Comparison of ENCODE assay signal across 9 mouse cellular contexts in genomic region chr13:101161768-101162167, GRCm38 (mm10).
A peak's percentile ranks its signal among the peaks of the same experiment; 100 is the strongest.
DNase-seq lines count a peak whose midpoint lies in the region; ATAC-seq and TF ChIP-seq lines count a peak whose summit lies in the region.
"Had no signal": no experiment of that assay in that cellular context is flagged by ENCODE, and none has a peak within 500 bp of the region (broad histone marks: within the 10 kb centered on the region; RNA-seq: fewer than 3 reads in every experiment).

No protein-coding gene starts in this region.

- no peaks in the 10 kb centered on the region for H3K36me3 ChIP-seq in liver, adult 2 months (ENCODE audit: control insufficient read depth, insufficient read depth, low read length)
- no peaks in the 10 kb centered on the region for H3K36me3 ChIP-seq in forebrain, embryonic 14.5 days (ENCODE audit: control insufficient read depth, insufficient read depth, low read length)
- H3K36me3 ChIP-seq: forebrain, embryonic 12.5 days had no signal

- no peak overlapping the region for H3K9ac ChIP-seq in liver, adult 2 months (ENCODE audit: low read depth, low read length)
- H3K9ac ChIP-seq in forebrain, embryonic 14.5 days (ENCODE audit: low read length): no peak overlapping the region
- H3K9ac ChIP-seq: forebrain, embryonic 12.5 days had no signal

- no peak overlapping the region for H3K4me2 ChIP-seq in forebrain, embryonic 14.5 days (ENCODE audit: low read length)
- H3K4me2 ChIP-seq: forebrain, embryonic 12.5 days had no signal

- ATAC-seq in forebrain, embryonic 14.5 days: no peak

- H3K27ac ChIP-seq in gastrocnemius, adult 2 months: no peak overlapping the region
- H3K27ac ChIP-seq in liver, adult 2 months (replicated peaks; ENCODE audit: insufficient read depth, low read depth, low read length): no peak overlapping the region
- no peak overlapping the region for H3K27ac ChIP-seq in forebrain, embryonic 14.5 days (ENCODE audit: low read depth, low read length)
- H3K27ac ChIP-seq: forebrain, embryonic 12.5 days had no signal

- WGBS in liver, adult 2 months: 73% methylated on average over 2 of the region's 2 CpGs
- 59% methylated on average over 2 of the region's 2 CpGs for WGBS in forebrain, embryonic 14.5 days

- H3K79me2 ChIP-seq in liver, adult 2 months (ENCODE audit: control insufficient read depth, insufficient read depth, low read length): no peaks in the 10 kb centered on the region

- H3K9me3 ChIP-seq in forebrain, embryonic 14.5 days (replicated peaks; ENCODE audit: control insufficient read depth, low read length): no peaks in the 10 kb centered on the region
- H3K9me3 ChIP-seq: forebrain, embryonic 12.5 days had no signal

- TF ChIP-seq POLR2A in liver, adult 2 months (IDR thresholded peaks at IDR 0.05; ENCODE audit: extremely low read depth, insufficient read depth, low read length): no peak

- peak; percentile 27; the same call in 1 of the 2 replicates for TF ChIP-seq CTCF in gastrocnemius, adult 2 months (IDR thresholded peaks at IDR 0.05)
- no peak for TF ChIP-seq CTCF in liver, adult 2 months (IDR thresholded peaks at IDR 0.05; ENCODE audit: low read depth, low read length)

- no peaks in the 10 kb centered on the region for H3K4me1 ChIP-seq in liver, adult 2 months (ENCODE audit: control insufficient read depth, insufficient read depth, low read length)
- H3K4me1 ChIP-seq in forebrain, embryonic 14.5 days (ENCODE audit: control insufficient read depth, insufficient read depth, low read length): no peaks in the 10 kb centered on the region
- H3K4me1 ChIP-seq: forebrain, embryonic 12.5 days had no signal

- H3K4me3 ChIP-seq in gastrocnemius, adult 2 months: no peak overlapping the region
- H3K4me3 ChIP-seq in liver, adult 2 months (ENCODE audit: insufficient read depth, low read depth, low read length): no peak overlapping the region
- no peak overlapping the region for H3K4me3 ChIP-seq in forebrain, embryonic 14.5 days (ENCODE audit: low read depth, low read length)
- H3K4me3 ChIP-seq: forebrain, embryonic 12.5 days had no signal

- intact Hi-C loops in gastrocnemius, adult 2 months (cut with DNase I): no loop called here
- intact Hi-C loops in gastrocnemius, postnatal 14 days (cut with DNase I; ENCODE audit: low total_unique reads): no loop called here

- DNase-seq in gastrocnemius, adult 2 months: no peak
- DNase-seq in gastrocnemius, postnatal 14 days: no peak
- DNase-seq in liver, adult 2 months (ENCODE audit: extremely low read depth, low read depth, low spot score): peak; percentile 14
- DNase-seq in liver (no peak), NIH3T3 (ENCODE audit: low read depth) (peak; percentile 24)
- peak; percentile 11 to 14 for DNase-seq in kidney, postnatal 36 days
- DNase-seq in forebrain, embryonic 14.5 days (ENCODE audit: low spot score): no peak
- no peak for DNase-seq in spleen, postnatal 36 days (ENCODE audit: low spot score in 2 of 2)

- H3K27me3 ChIP-seq in liver, adult 2 months (ENCODE audit: control insufficient read depth, insufficient read depth, low read length): no peaks in the 10 kb centered on the region
- H3K27me3 ChIP-seq in forebrain, embryonic 14.5 days (replicated peaks; ENCODE audit: control insufficient read depth, insufficient read depth, low read length): no peaks in the 10 kb centered on the region
- H3K27me3 ChIP-seq: forebrain, embryonic 12.5 days had no signal

Comparison
In these comparisons a context has a peak if more than half of its experiments do, and no peak if none do; other contexts are left out.
1. DNase-seq: peak in liver, adult 2 months (single experiment), NIH3T3 (single experiment) and kidney, postnatal 36 days (2 of 2); none in gastrocnemius, adult 2 months (single experiment), gastrocnemius, postnatal 14 days (single experiment), liver (single experiment), forebrain, embryonic 14.5 days (single experiment) and spleen, postnatal 36 days (0 of 2).